Mouse (Mus musculus) large intestine, adult 2 months (tissue): ENCODE measurements around the gene Gm20388. TPM values are rescaled to one million over a fixed set of nuclear protein-coding genes. Genes with fewer than 3 reads are reported as not detected.

Source experiments
- DNase-seq: peaks from one replicate; pipeline ENCODE4 v3.0.0-alpha.2; 2012; ENCODE audit warnings: low read depth, low spot score
- WGBS: fragments of 180-500 bp; shearing (Covaris S2); methylation state at CpG from one replicate; pipeline ENCODE4 v1.1.7; 2018; 5-methylcytosine and 5-hydroxymethylcytosine counted together
- polyA plus RNA-seq: library from polyadenylated mRNA; depleted of rRNA; stranded (reverse); fragments of >200 nt; gene quantifications from 2 replicates; pipeline ENCODE4 v1.2.3, GENCODE M21; 2012

Gm20388 gene
- polyA plus RNA-seq, 1 experiment, result 31.5 TPM

DNA sequence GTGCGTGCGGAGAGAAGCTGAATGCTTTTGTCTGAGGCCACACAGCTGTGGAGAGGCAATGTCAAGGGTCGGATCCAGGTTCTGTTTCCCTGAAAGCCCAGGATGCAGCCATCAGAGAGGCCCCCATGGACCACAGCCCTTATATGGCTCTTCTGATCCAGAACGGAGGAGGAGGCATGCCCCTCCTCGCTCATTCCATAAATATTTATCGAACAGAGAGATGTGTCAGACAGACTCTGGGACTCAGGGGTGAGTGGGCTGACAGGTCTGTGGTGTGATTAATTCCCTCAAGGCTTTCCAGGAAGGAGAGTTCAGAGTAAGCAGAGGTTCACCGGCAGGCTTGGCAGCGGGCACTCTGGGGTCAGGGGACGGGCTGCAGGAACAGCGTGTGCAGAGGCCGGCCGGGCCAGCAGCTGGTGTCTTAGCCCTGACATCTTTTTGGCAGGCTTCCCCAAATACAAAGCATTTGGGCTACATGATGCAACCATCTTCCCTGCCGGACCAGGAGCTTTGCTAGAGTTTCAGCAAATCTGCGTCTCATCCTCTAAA, 93.6 kb downstream of the Gm20388 start:
- DNase-seq, result no peak
- 28% methylated on average over 14 of the region's 14 CpGs for WGBS

DNA sequence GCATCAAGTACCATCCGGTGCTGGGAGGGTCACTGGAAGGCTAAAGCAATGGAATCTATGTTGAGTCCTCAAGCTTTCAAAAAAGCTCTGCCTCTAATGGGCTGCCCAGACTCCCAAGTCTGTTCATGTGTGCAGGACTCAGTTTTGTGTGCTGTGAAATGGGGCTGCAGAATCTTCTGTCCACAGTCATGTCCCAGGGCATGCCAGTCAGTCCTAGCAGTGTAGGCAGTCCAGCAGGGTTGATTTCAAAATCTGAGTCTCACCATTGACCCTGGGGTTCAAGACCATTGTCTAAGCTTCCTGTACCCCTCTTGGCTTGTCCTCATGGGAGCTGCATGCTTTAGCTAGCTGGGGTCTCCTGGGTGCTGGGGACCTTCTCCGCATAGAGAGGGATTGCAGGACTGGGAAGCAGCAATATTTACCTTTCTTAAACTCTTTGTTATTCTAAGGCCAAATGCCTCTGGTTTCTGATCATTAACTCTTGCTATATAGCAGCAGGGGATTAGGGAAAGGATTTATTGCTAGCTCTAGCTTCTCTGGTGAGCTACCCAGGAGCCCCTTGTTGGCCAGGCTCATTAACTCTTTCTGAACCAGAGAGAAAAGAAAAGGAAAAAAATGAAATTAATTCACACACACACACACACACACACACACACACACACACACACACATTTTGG, 94.2 kb downstream of the Gm20388 start:
- 26% methylated on average over 2 of the region's 2 CpGs for WGBS
- DNase-seq, result no peak

DNA sequence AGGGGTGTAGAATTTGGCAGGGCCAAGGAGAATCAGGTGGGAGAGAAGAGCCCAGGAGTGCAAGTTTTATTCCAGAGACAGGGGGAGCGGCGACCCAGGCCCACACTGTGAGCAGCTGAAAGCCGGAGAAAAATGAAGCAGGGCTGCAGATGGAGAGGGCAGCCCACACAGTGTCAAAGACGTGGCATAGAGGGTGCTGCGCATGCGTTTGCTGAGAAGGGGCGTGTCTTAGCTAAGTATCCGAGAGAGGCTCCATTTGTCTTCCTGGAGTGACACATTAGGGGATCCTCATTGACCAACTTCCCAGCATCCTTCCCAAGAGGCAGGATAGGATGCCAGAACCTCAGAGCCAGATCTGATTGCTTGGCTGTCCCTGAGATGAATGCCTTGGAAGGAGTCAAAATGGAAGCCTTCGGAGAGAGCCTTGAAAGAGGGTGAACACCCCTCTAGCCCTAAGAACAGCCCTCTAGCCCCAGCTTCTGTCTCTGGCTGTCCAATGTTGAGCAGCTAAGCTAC, 96.1 kb downstream of the Gm20388 start:
- no peak for DNase-seq
- WGBS, result 49% methylated on average over 9 of the region's 9 CpGs

GRCm38 (mm10) chr8:120007178-120007577, 96.5 kb downstream of the Gm20388 start:
- no peak for DNase-seq
- WGBS, result 75% methylated on average over 9 of the region's 9 CpGs

- 44% methylated on average over 6 of the region's 6 CpGs for WGBS
- no peak for DNase-seq
These were observed 98.6 kb downstream of the Gm20388 start for GRCm38 (mm10) chr8:120009284-120009683.

- WGBS, result 83% methylated on average over 8 of the region's 8 CpGs
These were observed 101.8 kb downstream of the Gm20388 start for GRCm38 (mm10) chr8:120012491-120012890.

DNA sequence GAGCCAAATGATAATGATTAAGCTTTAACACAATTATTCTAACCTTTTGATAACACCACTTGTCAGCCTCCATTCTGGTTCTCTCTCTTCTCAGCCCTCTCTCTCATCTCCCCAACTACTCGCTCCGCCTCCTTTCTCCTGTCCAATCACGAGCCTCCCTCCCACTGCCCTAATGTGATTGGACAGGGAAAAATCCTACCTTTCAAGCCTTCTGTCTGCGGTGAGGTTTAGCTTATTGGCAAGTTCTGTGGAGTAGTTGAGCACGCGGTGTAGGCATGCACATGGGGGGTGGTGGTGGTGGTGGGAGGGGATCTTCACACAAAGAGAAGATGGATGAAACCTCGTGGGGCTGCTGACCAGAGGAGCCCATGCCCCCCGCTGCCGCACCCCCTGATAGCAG, 102.3 kb downstream of the Gm20388 start:
- DNase-seq, result no peak
- WGBS, result 47% methylated on average over 9 of the region's 9 CpGs

More at GRCm38 (mm10) chr8:120012491-120012890, 101.8 kb downstream of the Gm20388 start:
- DNase-seq, result no peak

DNA sequence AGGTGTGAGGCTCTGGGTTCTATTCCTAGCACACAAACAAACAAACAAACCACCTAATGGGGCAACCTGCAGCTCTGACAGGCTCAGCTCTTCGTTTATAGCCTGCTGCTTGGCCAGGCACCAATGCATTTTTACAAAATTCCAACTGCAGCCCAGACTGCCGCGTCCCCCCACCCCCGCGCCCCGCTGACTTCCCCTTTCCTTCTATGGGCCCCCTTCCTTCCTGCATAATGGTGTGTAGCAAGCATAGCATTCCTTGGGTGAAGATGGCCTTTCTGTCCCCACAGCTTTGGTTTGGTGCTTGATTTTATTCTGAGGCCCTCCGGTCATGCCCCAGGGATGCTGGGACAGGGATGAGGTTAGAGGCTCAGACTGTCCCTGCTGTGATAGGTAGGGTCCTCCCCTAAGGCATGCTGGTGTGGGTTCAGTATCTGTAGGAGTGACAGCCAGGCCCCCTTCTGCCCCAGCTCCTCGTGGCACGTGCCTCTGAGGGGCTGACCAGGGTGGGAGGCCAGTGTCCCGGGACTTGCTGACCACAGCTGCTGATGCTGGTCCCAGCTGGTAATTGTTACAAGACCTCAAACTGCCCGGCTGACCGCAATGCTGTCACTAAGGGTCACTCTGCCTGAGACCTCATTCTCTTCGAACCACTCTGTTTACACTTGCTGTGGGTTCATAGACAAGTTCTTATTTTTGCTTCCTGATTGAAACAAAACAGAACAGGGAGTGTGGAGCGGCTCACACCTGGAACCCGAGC, 103.8 kb downstream of the Gm20388 start:
- DNase-seq, result no peak
- 53% methylated on average over 15 of the region's 15 CpGs for WGBS

DNA sequence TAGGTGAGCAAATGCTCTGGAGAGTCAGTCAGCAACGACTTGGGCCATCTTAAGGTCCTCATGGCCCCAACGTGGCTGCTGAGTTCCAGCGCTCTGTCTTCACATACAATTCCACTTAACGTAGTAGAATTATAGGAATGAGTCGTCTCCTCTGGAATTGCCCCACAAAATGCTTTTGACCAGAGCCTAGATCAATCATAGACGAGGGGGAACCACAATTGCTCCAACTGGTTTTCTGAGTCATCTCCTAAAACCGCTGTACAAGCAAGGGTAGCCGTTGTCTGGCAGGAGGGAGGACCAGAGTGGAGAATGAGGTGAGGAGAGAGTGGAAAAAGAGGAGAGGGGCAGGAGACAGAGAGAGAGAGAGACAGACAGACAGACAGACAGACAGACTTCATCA, 105.3 kb downstream of the Gm20388 start:
- 66% methylated on average over 8 of the region's 8 CpGs for WGBS
- DNase-seq, result no peak

GRCm38 (mm10) chr8:120016424-120016823, 105.8 kb downstream of the Gm20388 start:
- DNase-seq, result no peak
- 57% methylated on average over 7 of the region's 7 CpGs for WGBS

DNA sequence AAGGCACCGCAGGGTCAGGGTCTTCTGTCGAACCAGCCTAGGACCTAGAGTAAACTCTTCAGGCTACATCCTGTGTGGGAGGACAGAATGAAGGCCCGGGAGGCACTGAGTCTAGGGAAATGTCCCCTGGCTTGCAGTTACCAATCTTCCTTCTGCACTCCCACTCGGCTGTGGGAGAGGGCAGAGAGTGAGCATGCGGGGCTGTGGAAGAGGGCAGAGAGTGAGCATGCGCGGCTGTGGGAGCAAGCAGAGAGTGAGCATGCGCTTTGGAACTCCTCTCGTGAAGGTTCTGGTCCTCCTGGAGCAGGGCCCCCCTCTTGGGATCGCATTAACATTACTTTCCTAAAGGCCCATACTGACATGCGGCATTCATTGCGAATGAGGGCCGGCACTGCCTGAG, 106.7 kb downstream of the Gm20388 start:
- DNase-seq, result no peak
- WGBS, result 86% methylated on average over 13 of the region's 13 CpGs

- no peak for DNase-seq
- 96% methylated on average over 6 of the region's 6 CpGs for WGBS
These were observed 107.1 kb downstream of the Gm20388 start for GRCm38 (mm10) chr8:120017786-120018185.

- WGBS, result 74% methylated on average over 6 of the region's 6 CpGs
These were observed 107.7 kb downstream of the Gm20388 start for GRCm38 (mm10) chr8:120018379-120018778.

GRCm38 (mm10) chr8:120019297-120019696, 108.7 kb downstream of the Gm20388 start:
- DNase-seq, result no peak
- WGBS, result 84% methylated on average over 5 of the region's 5 CpGs

More at GRCm38 (mm10) chr8:120018379-120018778, 107.7 kb downstream of the Gm20388 start:
- DNase-seq, result no peak

DNA sequence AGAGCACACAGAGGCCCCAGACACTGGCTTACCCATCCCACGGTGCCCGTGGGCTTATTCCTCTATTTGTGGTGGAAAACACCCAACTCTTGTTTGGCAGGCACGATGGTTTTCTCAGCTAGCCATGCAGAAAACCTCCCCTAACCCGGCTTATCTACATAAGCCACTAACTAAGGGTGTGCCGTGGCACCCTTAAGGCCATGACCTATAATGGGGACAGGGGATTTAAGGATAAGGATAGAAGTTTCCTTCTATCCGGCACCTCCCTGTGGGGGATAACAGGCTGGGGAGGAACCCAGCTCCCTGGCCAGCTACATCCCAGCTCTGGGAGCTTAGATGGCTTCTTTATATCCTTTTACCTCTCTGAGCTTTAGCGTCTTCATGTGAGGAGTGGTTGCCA, 109.7 kb downstream of the Gm20388 start:
- WGBS, result 74% methylated on average over 7 of the region's 7 CpGs
- no peak for DNase-seq

GRCm38 (mm10) chr8:120026199-120026598, 115.6 kb downstream of the Gm20388 start:
- 88% methylated on average over 5 of the region's 5 CpGs for WGBS

GRCm38 (mm10) chr8:120026991-120027390, 116.3 kb downstream of the Gm20388 start:
- WGBS, result 72% methylated on average over 6 of the region's 6 CpGs
- DNase-seq, result no peak

More at GRCm38 (mm10) chr8:120026199-120026598, 115.6 kb downstream of the Gm20388 start:
- DNase-seq, result no peak

GRCm38 (mm10) chr8:120030447-120030846, 119.8 kb downstream of the Gm20388 start:
- no peak for DNase-seq
- 74% methylated on average over 5 of the region's 5 CpGs for WGBS

GRCm38 (mm10) chr8:120032549-120033208, 122.0 kb downstream of the Gm20388 start:
- WGBS, result 88% methylated on average over 5 of the region's 5 CpGs
- no peak for DNase-seq

DNA sequence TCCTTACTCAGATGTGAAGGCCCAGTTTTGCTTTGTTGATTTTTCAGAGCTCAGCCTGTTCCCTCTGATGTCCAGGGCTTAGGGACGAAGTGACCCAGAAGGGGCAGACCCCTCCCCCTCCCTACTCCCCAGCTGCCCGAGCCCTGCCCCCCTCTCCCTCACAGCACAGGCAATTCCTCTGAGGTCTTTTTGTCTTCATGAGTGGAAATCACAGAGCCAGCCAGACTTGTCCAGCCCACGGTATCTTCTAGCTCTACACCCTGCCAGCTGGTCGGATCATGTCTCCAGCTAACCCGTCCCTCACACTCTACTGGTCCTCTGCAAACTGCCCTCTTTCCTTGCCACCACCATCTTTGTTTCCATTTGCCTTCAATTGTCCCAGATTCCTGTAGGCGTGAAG, 123.8 kb downstream of the Gm20388 start:
- DNase-seq, result no peak
- 66% methylated on average over 6 of the region's 6 CpGs for WGBS
